Mouse (Mus musculus): ENCODE results near the gene Vgf. TPM values are rescaled to one million over a fixed set of nuclear protein-coding genes. Genes with fewer than 3 reads are reported as not detected.

Vgf gene
- total RNA-seq, 4 experiments from 2014 or later = 4.4 to 20.9 (median 9.9) TPM

DNA sequence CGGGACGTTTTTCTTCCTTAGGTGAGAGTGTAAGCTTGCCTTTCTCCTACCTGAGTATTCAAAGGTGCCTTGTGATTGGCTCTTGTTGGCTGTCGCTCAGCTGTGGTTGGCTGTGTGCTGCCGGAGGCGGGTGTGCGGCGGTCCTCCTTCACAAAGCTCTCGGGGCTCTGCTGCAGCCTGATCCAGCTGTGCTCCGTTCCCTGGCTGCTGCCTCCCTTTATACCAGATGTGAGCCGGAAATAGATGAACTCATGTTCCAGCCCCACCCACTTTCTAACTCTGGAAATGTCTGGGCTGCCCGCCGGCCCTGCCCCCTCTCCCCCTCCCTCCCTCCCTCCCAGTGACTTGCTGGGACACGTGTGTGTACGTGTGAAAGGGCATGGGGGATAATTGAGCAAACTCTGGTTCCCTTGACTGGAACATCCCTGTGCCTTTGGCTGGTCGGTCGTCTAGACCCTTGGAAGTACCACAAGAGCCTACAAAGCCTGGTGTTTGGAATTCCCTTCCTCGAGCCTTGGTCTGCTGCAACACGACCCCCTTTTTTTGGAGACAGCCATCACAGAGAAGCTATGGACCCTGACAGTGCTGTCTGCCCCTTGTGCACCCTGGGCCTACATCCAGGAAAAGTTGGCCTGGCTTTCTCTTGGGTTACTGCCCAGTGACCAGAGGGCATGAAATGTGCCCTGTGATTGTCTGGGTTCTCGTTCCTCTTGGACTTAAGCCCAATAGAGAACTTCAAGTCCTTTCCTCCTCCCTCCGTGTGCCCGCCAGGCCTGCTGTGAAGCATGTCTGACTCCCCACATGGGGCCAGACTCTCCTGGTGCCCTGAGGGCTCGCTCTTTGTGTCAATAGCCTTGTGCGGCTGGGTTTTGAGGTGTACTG, 46.1 kb downstream of the Vgf start, which contains the start of gene Serpine1:
Gene Serpine1, minus strand, starts transcription at position 190 of the 882 bp plus-strand sequence.
- DNase-seq = peak; percentile 71

DNA sequence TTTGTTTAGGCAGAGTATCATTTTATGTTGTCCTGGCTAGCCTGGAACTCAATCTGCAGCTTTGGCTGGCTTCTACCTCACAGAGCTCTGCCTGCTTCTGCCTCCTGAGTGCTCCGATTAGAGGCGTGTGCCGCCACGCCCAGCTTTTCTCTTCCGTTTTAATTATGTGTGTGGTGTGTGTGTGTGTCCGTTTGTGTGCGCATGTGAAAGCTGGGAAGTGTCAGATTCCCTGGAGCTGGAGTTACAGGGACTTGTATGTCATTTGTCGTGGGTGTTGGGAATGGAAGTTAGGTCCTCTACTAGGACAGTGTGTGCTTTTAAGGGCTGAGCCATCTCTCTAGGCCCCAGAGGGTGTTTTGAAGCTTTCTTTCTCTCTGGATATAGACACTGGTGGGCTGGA, 46.9 kb downstream of the Vgf start:
- DNase-seq = no peak

DNA sequence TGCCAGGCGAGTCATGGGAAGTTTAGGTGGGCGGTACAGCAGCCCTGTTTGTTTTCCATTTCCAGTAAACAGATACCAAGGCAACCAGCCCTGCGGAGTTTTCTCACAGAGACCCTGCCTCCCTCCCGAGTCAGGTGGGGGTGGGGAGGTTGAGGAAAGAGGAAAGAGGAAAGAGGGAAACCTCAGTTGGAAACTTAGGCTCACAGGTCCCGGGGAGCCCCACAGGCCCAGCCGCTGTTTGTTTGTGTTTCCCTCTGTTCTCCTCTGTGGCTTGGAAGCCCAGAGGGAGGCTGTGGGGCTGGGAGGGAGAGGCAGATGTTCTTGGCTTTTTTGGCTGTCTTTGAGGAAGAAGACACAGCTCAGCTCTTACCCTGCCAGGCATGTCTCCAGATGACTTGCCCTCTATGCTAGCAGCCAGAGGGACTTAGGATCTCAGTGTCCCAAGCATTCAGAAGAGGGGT, 48.0 kb downstream of the Vgf start:
- DNase-seq = no peak

GRCm38 (mm10) chr5:137075726-137076125, 49.5 kb downstream of the Vgf start:
- DNase-seq = no peak

GRCm38 (mm10) chr5:137076191-137076930, 50.2 kb downstream of the Vgf start:
- no peak for DNase-seq

DNA sequence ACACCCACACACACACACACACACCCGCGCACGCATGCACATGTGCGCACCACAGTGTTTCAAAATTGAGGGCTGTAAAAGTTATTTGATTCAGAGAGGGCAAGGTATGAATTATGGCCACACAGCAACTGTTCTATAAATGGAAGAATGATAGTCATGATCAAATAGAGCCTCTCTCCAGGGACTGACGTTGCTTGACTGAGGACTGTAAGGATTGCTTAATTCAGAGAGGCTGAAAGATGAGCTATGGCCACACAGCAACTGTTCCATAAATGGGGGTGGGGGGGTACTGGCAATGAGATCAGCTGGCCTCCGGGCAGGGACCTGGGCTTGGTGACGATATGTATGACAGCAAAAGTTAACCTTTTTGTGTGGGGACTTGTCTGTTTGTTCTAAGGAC, 51.0 kb downstream of the Vgf start:
- DNase-seq = no peak

DNA sequence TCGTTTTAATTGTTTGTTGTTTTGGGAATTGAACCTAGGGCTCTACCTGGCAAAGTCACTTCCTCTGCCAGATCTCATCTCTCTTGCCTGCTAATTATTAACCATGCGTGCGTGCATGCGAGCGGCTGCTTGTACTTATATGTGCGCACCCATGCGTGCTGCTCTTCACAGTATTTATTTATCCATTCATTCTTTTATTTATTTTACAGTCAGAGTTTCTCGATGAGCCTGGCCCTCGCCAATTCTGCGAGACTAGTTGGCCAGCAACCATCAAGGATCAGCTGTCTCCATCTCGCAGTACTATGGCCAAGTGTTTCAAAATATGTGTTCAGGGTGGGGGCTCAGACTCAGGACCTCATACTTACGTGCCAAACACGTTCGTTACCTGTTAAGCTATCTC, 51.8 kb downstream of the Vgf start:
- DNase-seq = no peak

- DNase-seq = no peak
Observed at GRCm38 (mm10) chr5:137078616-137079015, 52.4 kb downstream of the Vgf start.

GRCm38 (mm10) chr5:137079849-137080248, 53.7 kb downstream of the Vgf start:
- no peak for DNase-seq

Small RNAs within 50 kb of the gene (microRNA-seq; reads per million reads assigned to microRNA genes)
- gene Mir702 = 14.2 to 23.8 reads per million in 2 experiments

Other genes starting within 250 kb of the Vgf start
- 1 to 10 TPM in 2 of 4 experiments, under 1 TPM in 2; 0.22 to 1.4 (median 0.94) TPM for gene Col26a1, start 143.2 kb upstream of the Vgf start, total RNA-seq (2022)
- 10 to 100 TPM; 30.5 to 53.5 (median 41.9) TPM for gene Ift22, start 118.2 kb upstream of the Vgf start, total RNA-seq (2022)
- 100 to 1,000 TPM; 210 to 255 (median 217) TPM for gene Fis1, start 73.1 kb upstream of the Vgf start, total RNA-seq (2022)
- 10 to 100 TPM in 3 of 4 experiments, 1 to 10 TPM in 1; 9.5 to 13.7 (median 12.1) TPM for gene Cldn15, start 59.8 kb upstream of the Vgf start, total RNA-seq (2022)
- gene Plod3, start 39.4 kb upstream of the Vgf start, total RNA-seq (2022) = 10 to 100 TPM; 68.6 to 74.5 (median 72.1) TPM
- 10 to 100 TPM; 77.8 to 96.8 (median 83.5) TPM for gene Znhit1, start 38.4 kb upstream of the Vgf start, total RNA-seq (2022)
- gene Ap1s1, start 19.7 kb downstream of the Vgf start, total RNA-seq (2022) = 100 to 1,000 TPM; 104 to 120 (median 106) TPM
- 1 to 10 TPM; 2.7 to 9.5 (median 6.5) TPM for gene Serpine1, start 45.9 kb downstream of the Vgf start, total RNA-seq (2022)
- gene Trim56, start 89.8 kb downstream of the Vgf start, total RNA-seq (2022) = 10 to 100 TPM; 44.0 to 57.1 (median 54.0) TPM
- not detected for gene Muc3, start 122.9 kb downstream of the Vgf start, total RNA-seq (2022)
- 1 to 10 TPM in 1 of 4 experiments, under 1 TPM in 2, not detected in 1; 0.14 to 1.0 (median 0.75) TPM for gene Muc3a, start 186.0 kb downstream of the Vgf start, total RNA-seq (2022)

Data from adrenal gland, adult 8-10 months (tissue).